Mouse (Mus musculus) gonadal fat pad, adult 2 months (tissue): ENCODE data around the gene Fbxw4. TPM values are rescaled to one million over a fixed set of nuclear protein-coding genes. Genes with fewer than 3 reads are reported as not detected.

Experiments used
- DNase-seq: peaks from one replicate; pipeline ENCODE4 v3.0.0-alpha.2; 2012; ENCODE audit warnings: low read depth
- polyA plus RNA-seq: library from polyadenylated mRNA; depleted of rRNA; stranded (reverse); fragments of >200 nt; gene quantifications from 2 replicates; pipeline ENCODE4 v1.2.3, GENCODE M21; 2012; rRNA removed

The Fbxw4 gene
- 85.9 and 114 TPM in 2 replicates for polyA plus RNA-seq

DNA sequence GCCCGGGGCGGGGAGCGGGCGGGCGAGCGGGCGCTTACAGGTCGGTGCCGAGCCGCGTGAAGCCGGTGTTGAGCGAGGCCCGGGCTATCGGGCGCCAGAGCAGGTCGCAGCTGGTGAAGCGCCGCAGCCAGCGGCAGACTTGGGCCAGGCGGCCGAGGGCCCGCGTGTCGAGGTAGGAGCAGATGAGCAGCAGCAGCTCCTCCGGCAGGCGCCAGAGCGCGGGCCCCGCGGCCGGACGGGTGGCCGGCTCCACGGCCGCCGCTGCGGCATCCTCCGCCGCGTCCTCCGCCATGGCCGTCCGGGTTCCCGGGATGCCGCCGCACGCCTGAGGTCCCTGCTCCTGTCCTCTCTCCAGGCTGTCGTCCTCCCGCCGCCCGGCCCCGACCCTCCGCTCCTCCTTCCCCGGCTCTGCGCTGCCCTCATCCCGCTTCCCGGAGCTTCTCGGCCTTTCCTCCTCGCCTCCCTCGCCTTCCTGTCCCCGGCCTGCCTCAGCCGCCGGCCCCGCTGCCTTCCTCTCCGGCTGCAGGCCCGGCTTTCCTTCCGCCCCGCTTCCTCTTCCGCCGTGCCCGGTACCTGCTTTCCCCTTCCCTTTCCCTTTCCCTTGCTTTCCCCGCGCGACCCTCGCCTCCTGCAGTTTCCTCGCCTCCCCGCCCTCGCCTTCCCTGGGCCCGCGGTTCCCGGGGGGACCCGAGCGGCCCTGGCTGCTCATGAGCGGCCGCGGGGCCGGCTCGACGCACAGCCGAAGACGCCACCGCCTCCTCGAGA is at the start of gene Fbxw4:
TSS of gene Fbxw4 (minus strand) at position 575 of the 765 bp plus-strand sequence.
- DNase-seq = no peak

DNA sequence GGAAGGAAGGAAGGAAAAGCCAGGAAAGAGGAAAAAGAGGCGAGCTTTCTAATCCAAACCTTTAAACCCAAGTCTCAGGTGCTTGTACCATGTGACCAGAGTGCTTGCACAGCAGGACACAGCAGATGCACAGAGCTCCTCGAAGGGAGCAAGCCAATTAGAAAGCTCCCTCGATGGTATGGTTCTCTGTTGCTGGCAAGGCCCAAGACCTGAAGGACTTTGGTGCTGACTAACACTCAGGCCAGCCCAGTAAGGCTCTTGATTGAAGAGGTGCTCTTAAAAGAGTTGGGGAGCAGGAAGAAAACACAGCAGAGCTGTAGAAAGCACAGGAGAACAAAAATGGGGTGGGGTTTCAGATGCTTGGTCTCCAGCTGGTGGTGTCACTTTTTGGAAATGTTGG is 48.6 kb upstream of the Fbxw4 start:
- no peak for DNase-seq

DNA sequence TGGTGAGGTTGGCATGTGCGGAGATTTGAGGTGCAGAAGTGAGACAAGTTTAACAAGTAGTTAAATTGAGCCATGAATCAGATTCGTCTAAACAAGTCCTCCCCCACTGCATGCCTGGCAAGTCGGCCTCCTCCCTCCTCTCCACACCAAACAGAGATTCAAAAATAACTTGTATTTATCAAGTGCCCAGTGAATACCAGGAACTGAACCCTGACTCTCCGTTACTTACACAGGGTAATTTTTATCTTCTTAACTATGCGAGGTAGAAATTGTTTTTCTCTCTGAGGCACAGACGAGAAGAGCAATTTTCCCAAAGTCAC is 36.1 kb upstream of the Fbxw4 start:
- DNase-seq = no peak

DNA sequence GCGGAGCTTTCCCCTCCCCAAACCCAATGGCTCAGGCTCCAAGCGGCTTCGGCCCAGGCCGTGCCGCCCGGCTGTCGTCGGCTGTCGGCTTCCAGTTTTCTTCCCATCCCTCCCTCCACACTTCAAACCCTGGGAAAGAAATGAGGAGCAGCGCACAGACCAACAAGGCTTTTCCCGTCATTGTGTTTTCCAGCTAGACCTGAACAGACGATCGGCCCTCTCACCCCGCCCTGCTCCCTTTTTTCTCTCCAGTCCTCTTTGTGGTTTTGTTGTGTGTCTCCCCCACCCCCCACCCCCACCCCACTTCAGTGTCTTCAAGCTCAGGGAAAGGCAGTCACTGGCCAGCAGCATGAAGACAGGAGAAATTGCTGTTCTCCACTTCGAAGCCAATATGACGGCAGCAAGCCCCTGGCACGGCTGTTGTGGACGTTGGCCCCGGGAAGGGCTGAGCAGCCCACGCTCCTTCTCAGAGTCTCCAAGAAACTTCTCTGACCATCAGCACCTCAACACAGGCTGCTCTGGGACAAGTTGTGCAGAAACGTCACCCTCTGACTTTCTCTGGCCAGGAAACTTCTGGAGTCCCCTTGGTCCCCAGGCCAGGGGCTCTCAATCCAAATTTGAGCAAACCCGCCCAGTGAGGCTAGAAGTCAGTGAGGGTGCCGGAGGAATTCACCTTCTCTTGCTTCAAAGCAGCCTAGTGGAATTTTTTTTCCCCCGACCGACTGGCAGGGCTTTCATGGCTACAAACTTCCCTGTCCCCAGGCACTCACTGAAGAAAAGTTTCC is 35.6 kb upstream of the Fbxw4 start:
- no peak for DNase-seq

DNA sequence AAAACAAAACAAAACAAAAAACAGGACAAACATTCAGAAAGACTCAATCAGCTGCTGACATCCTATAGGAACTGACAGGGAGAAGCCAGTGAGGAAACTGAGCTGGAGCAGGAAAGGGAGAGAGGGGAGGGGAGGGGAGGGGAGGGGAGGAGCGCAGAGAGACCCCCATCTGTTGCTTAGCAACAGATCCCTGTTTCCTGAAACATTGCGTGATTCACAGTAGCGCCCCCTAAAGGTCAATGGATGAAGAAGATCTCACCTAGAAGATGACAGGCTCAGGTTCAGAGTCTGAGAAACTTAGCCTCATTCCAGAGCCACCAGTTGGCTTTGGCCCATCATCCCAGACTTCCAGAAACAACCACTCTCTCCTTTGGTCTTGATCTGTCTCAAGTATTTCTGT is 33.9 kb upstream of the Fbxw4 start:
- no peak for DNase-seq

DNA sequence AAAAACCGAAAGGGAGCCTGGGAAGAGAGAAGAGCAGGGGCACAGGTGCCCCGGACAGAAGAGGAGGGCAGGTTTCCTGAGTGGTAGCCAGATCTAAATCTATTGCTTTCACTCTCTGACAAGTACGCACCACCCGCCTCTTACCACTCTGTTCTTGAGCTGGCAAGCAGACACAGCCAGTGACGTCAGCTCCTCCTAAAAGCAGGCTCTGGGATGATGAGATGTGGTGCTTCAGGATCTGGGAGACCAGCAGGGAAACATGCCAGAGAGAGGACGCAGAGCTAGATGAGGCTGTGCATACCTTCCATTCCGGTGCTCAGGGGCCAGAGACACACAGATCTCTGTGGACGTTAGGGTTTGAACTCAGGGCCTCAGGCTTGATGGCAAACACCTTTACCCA is 32.1 kb upstream of the Fbxw4 start:
- no peak for DNase-seq

DNA sequence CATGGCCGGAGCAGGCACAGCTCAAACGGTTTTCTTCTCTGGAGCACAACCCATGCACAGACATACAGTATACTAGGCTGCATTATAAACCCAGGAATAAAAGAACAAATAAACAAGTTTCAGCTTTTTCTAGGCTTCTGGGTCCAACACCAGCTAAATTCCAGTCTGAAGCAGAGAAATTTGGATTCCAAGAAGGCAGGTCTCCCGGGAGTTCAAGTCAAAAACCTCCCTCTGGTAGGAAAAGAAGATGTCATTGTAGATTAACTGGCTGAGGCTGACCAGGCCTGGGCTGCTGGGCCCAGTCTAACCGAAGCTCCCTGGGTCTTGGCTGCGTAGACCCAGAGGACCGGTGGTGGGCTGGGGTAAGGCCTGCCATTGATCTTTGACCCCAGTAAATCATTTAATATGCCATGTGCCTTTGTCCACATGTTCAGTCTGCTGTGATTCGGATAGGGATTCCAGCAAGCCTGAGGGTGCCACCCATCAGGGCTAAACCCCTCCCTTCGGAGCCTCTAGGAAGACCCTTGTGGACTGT is 31.0 kb upstream of the Fbxw4 start:
- DNase-seq = no peak

DNA sequence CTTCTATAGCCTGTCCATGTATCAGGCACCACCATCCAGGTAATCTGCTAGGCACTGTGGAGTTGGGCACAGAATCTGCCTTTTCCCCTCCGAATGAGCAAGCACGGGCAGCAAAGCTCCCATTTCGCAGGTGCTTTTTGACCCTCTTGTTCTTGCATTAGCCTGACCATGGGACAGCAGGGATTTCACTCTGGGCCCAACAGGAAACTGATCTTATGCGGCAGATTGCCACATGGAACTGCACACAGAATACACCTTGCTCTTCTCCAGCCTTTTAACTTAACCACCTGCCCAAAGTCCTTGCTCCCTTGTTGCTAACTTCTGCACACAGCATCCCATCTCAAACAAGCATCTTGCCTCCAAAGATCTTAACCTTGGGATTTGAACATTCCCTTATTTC is 26.9 kb upstream of the Fbxw4 start:
- no peak for DNase-seq

DNA sequence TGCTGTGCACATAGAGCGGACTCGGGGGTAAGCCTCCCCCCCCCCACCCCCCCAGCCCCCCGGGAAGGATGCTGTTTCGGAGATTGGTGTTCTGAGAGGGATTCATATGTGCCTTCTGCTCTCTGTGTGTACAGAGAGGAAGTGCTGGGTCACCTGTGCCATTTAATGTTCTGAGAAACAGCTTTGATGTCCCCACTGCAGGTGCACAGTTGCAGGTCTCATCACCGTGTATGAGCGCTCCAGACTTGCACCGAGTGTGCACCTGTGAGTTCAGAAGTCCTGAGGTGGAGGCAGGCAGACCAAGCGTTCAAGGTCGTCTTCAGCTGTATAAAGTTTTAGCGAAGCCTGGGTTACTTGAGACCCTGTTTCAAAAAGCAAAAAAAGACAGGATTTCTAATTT is 23.6 kb upstream of the Fbxw4 start:
- no peak for DNase-seq

DNA sequence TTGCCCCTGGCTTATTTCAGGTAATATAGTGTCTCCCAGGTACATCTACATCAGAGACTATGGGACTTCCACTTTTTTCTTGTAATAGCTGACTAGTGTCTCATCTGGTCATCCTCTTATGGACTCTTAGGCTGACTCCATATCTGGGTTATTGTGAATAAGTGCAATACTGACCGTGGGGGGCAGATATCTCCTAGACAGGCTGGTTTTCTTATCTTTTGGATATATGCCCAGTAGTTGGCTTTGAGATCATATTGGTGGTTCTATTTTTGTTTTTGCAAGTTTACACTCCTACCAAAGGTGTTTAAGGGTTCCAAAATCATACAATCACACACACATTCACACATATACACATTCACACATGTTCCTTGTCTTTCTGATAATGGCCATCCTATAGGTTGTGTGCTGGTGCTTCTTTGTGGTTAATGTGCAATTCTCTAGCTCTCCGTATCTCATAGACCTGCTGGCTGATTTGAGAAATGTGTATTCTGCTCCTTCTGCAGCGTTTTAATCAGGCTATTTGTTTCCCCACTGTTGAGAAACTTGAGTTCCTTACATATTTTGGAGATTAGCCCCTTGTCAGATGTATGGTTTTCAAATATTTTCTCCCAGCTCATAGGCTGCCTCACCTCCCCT is 20.5 kb upstream of the Fbxw4 start:
- DNase-seq = no peak

DNA sequence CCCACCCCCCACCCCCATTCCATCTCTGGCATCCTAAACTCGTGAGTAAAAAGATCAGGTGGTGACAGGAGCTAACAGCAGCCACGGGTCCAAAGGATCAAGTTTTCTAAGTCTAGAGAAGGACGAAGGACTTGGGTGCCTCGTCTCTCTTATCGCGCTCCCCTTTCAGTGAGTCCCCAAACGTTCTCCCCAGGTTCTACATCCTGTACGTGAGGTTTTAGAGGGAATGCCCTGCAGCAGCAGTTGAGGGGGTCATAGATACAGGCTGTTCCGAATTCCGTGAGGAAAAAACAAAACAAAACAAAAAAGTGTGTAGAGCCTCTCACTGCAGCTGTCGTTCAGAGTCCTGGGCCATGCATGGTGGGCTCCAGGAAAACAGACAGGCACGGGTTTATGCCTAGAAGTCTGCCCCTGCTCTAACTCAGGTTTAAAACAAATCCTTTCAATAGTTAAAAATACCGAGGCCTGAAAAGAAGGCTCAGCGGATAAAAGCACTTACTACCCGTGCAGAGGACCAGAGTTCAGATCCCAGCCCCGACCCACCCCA is 16.7 kb upstream of the Fbxw4 start:
- DNase-seq = no peak

DNA sequence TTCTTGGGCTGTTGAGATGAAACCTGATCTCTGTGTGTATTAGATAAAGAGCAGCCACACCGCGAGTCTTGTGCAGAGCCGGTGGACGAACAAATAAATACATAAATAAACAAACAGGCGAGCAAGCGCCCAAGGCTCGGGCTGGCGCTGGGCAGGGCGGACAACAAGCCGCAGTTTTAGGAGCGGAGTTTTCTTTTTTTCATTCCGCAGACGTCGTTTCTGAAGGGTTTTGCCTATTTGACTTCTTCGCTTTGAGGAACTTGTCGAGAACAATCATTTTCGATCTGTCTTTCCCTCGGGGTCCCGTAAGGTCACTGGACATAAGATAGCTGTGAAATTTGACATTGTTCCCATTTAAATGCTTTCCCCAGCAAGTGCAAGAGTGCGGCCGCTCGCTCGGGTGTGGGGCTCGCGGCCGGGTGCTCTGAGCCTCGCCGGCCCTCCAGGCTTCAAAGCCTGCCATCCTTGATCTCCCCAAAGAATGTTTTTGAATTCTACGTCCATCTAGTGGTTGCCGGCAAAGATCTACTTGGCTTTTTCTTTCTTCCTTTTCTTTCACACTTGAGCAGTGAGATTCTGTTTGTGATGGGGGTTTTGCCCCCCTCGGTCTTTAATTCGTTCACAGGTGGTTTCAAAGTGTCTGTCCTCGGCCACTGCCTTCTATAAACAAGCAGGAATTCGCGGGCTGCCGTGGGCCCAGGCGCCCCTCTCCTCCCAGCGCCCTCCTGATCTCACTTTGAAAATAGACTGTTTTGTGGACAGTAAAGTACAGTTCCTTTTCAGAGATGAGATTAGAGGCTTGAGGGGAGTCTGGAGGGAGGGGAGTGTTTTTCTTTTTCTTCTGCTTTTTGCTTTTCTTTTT is 15.8 kb upstream of the Fbxw4 start:
- no peak for DNase-seq

DNA sequence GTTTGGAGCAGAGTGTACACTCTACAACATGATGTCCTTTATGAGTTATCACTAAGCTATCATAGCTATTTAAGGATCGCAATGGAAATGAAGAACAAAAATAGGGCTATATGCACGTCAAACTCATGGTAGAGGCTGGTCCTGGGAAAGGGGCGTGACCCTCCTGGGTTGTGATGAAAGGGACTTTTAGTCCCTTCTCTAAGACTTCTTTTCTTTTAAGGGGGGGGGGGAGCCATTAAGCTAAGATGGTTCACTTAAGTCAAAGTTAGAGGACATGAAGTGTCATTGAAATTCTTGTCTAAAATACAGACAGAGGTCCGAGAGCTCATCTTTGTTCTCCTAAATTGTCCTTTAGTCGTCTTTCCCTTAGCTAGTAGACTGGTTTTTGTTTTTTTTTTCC is 15.1 kb upstream of the Fbxw4 start:
- no peak for DNase-seq

DNA sequence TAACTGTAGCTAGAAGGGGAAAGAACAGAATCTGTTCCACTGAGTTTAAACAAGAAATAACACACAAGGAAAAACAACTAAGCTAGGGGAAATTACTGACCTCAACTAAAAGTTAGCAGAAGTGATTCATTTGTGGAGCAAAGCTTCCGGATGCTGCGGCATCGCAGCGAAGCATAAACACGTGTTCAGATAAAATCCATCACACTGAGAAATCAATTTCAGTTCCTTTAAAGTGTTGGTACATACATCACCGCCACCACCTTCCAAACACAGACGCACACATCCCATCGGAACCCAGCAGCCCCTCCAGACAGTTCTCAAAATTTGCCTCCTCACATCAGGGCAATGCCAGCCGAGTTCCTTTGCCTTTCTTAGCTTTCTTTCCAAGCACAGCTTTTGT is 12.9 kb upstream of the Fbxw4 start:
- no peak for DNase-seq

DNA sequence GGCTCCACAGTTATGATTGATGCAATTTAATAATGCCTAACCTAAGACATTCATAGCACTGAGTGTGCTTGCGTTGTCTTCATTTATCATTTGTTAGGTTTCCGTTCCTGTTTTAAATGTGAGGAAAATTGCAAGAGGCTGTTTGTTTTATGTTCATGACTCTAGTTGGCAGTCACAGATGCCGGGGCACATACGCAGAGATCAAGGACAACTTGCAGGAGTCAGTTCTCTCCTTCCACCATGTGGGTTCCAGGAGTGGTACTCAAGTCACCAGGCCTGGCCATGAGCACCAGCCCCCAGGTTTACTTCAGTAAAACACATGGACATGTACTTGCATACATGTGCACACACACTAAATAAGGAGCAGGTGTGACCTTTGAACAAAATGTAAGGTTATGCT is 8.9 kb upstream of the Fbxw4 start:
- no peak for DNase-seq

DNA sequence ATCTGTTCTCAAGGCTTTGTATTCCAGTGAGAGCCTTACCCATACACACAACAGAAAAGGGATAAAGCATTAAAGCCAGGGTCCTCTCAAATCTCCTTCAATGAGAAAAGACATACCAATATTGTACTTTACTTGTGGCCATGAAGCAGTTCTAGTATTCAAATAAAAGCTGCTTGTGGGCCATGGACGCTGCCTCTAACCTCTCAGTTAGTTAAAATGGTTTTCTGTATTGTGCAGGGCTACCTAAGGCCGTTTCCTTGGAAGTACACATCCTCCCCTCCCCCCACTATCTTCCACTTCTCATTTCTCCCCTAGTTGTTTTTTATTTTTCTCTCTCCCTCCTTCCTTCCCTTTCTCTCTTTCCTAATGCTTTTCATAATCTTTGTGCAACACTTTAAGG is 3.7 kb upstream of the Fbxw4 start:
- DNase-seq = no peak

DNA sequence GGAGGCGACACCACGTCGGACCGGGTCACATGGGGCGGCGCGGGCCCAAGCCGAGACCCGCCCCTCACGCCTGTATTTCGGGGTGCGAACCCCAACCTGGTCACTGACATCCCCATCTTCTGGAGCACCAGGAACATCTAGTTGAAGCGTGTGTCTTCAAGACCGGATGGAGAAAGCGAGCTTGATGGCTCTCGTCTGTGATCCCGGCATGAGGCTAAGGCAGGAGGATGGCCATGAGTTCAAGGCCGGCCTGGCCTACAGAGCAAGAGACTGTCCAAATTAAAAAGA is 335 bp upstream of the Fbxw4 start:
- no peak for DNase-seq

DNA sequence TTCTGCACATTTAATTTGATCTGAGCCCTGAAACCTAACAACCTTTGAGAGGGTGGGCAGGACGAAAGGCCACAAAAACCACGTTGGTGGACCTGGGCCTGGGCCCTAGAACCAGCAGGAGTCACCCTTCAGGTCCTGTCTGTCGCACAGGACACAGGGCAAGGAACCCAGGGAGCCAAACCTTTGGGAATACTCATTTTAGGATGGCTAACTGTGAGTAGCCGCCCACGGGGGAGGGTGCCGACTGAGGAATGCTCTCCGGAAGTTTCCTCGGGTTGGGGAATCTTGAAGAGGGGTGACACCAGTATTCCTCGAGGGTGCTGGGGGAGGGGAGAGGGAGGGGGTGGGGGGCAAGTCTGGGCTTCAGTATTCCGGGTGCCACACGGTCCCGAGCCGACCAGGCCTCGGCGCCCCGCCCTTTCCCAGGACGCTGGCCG is 793 bp downstream of the Fbxw4 start:
- no peak for DNase-seq

DNA sequence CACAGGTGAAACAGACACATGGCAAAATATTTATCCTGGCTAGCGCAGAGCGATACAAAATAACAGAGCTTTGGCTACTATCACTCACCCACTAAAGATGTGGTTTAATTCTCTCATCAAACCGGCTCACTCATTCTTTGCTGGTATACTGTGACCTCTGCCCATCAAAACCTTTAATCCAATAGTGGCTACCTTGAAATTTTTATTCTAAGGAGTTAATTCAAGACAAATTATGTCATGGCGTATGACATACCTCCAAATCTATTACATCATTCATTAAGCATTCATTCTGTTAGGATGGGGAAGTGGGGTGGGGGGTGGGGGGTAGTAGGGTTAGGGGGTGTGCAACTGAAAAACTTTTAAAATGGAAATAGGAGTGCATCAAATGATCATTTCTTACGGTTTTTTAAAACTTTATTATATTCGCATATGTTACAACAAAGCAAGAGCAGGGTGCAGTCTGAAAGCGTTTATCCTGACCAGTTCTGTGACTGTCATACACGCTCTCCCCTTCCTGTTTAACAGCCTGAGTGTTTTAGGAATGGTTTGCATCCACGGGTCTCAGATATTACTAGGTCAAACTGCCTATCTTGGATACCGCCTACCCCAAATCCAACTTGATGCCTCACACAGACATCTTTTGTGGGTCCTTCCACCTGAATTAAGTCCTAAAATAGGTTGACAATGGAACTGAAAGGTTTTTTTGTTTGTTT is 1.4 kb downstream of the Fbxw4 start:
- no peak for DNase-seq

DNA sequence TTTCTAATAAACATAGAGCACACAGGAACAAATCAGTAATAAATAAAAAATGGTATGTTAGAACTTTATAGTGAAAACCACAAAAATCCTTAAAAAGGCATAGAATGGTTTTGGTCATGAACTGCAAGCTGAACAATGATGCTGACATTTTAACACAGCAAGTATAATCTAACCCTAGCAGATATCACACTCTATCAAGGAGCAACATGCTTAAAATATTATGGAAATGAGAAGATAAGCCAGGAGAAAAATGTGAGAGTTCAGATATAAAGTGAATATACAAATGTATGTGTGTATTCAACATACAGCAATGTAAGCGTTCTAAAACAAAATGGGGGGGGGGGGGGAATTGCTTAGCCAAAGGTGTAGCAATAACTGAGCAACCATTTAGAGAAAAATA is 2.3 kb downstream of the Fbxw4 start:
- DNase-seq = no peak
